Comparison of ENCODE assay signal across 9 mouse cellular contexts in the genomic region with DNA sequence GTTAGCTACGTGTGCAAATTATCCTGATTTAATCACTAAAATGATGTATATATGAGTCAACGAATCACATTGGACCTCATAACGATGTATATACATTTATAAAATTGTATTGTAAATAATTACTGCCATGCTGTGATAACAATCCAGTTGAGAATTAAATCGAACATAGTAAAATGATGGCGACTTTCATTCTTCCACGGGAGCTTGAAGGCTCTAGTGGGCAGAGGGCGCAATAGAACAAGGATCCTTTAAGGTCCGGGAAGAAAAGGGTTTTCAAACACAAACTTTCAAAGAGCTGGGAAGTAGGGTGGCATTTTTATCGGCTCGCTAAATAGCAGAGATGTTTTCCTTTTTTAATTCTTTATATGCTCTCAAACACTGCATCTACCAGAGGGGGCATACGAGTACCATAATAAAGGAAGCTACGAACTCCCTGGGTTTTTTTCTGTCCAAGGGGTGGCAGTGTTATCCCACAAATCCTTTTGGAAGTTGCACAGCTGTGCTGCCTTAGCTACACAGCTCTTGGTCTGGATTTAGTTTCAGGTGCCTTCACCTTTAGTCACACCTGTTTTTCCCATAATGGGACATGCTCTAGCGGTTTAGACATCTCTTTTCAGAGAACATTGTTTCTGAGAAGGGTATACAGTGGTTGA.
A peak's percentile ranks its signal among the peaks of the same experiment; 100 is the strongest.
DNase-seq lines count a peak whose midpoint lies in the region; TF ChIP-seq lines count a peak whose summit lies in the region.
"Had no signal": no experiment of that assay in that cellular context is flagged by ENCODE, and none has a peak within 500 bp of the region (broad histone marks: within the 10 kb centered on the region; RNA-seq: fewer than 3 reads in every experiment).

No protein-coding gene starts in this region.

- H3K9me3 ChIP-seq in midbrain, embryonic 10.5 days (replicated peaks): no peaks in the 10 kb centered on the region
- H3K9me3 ChIP-seq: G1E had no signal

- 33% methylated on average over 13 of the region's 13 CpGs for WGBS in thymus, adult 2 months
- 39% methylated on average over 13 of the region's 13 CpGs for WGBS in midbrain, embryonic 10.5 days

- H3K36me3 ChIP-seq in thymus, adult 2 months (ENCODE audit: control insufficient read depth, insufficient read depth, low read length): no peaks in the 10 kb centered on the region
- no peaks in the 10 kb centered on the region for H3K36me3 ChIP-seq in midbrain, embryonic 10.5 days
- H3K36me3 ChIP-seq: G1E had no signal

- TF ChIP-seq CTCF in thymus, adult 2 months (IDR thresholded peaks at IDR 0.05; ENCODE audit: borderline replicate concordance, control insufficient read depth, extremely low read depth, insufficient read depth, low read length, poor library complexity): no peak

- H3K4me3 ChIP-seq in thymus, adult 2 months (ENCODE audit: control insufficient read depth, insufficient read depth, low read length): no peak overlapping the region
- H3K4me3 ChIP-seq in midbrain, embryonic 10.5 days: peak overlapping the region; percentile 39

- TF ChIP-seq POLR2A in thymus, adult 2 months (IDR thresholded peaks at IDR 0.05; ENCODE audit: control insufficient read depth, extremely low read depth, insufficient read depth, low read length, poor library complexity): no peak

- no peak overlapping the region for H3K27ac ChIP-seq in thymus, adult 2 months (ENCODE audit: control insufficient read depth, insufficient read depth, low read length)
- no peak overlapping the region for H3K27ac ChIP-seq in midbrain, embryonic 10.5 days (replicated peaks)

- H3K27me3 ChIP-seq in thymus, adult 2 months (ENCODE audit: control insufficient read depth, insufficient read depth, low read length): no peaks in the 10 kb centered on the region
- H3K27me3 ChIP-seq in midbrain, embryonic 10.5 days (ENCODE audit: low read depth, poor library complexity, severe bottlenecking): no peaks in the 10 kb centered on the region

- H3K4me1 ChIP-seq in thymus, adult 2 months (replicated peaks; ENCODE audit: control insufficient read depth, insufficient read depth, low read length): no peaks in the 10 kb centered on the region
- no peaks in the 10 kb centered on the region for H3K4me1 ChIP-seq in midbrain, embryonic 10.5 days

- intact Hi-C loops in gastrocnemius, postnatal 14 days (cut with DNase I; ENCODE audit: low total_unique reads): no loop called here

- peak; percentile 2 for DNase-seq in thymus, adult 2 months
- no peak for DNase-seq in thymus, postnatal 36 days
- peak; percentile 85 for DNase-seq in embryo, embryonic 10 days (ENCODE audit: low spot score)
- DNase-seq in gastrocnemius, postnatal 14 days: peak; percentile 57
- peak; percentile 81 for DNase-seq in hindlimb bud, embryonic 11.5 days (ENCODE audit: extremely low spot score, low read depth, low spot score)
- DNase-seq in left cerebral cortex, adult 18-20 months (ENCODE audit: low spot score in 2 of 2): peak; percentile 80
- DNase-seq in midbrain, embryonic 10.5 days (ENCODE audit: low spot score): peak; percentile 46
- DNase-seq in skeletal muscle tissue, adult 2 months (ENCODE audit: low read depth, low spot score): peak; percentile 72

Comparison
In these comparisons a context has a peak if more than half of its experiments do, and no peak if none do; other contexts are left out.
1. DNase-seq: peak in thymus, adult 2 months (single experiment), embryo, embryonic 10 days (single experiment), gastrocnemius, postnatal 14 days (single experiment), hindlimb bud, embryonic 11.5 days (single experiment), left cerebral cortex, adult 18-20 months (2 of 2), midbrain, embryonic 10.5 days (single experiment) and skeletal muscle tissue, adult 2 months (single experiment); none in thymus, postnatal 36 days (0 of 2).